Mouse (Mus musculus): ENCODE results near the gene Ndufb11. TPM values are rescaled to one million over a fixed set of nuclear protein-coding genes. Genes with fewer than 3 reads are reported as not detected.

Gene Ndufb11
- polyA plus RNA-seq, 1 experiment from 2014 or later: 248 TPM

GRCm38 (mm10) chrX:20638141-20638540 is 20.7 kb upstream of the Ndufb11 start:
- no peak for ATAC-seq (ENCODE audit: low read depth)
- H3K9me3 ChIP-seq (ENCODE audit: control insufficient read depth, low read length): no peaks in the 10 kb centered on the region
- no peak overlapping the region for H3K9ac ChIP-seq (replicated peaks; ENCODE audit: low read depth, low read length)
- H3K27ac ChIP-seq (ENCODE audit: low read depth, low read length): no peak overlapping the region
- no peak overlapping the region for H3K4me3 ChIP-seq (ENCODE audit: low read depth, low read length)
- 90% methylated on average over 2 of the region's 2 CpGs for WGBS
- H3K4me2 ChIP-seq (ENCODE audit: low read depth, low read length): no peak overlapping the region
- no peaks in the 10 kb centered on the region for H3K27me3 ChIP-seq (ENCODE audit: control insufficient read depth, insufficient read depth, low read length)
- H3K4me1 ChIP-seq (ENCODE audit: control insufficient read depth, insufficient read depth, low read length): no peaks in the 10 kb centered on the region
- peaks cover 4% of the 10 kb centered on the region; the same call in 1 of the 2 replicates for H3K36me3 ChIP-seq (ENCODE audit: control insufficient read depth, insufficient read depth, low read length)

DNA sequence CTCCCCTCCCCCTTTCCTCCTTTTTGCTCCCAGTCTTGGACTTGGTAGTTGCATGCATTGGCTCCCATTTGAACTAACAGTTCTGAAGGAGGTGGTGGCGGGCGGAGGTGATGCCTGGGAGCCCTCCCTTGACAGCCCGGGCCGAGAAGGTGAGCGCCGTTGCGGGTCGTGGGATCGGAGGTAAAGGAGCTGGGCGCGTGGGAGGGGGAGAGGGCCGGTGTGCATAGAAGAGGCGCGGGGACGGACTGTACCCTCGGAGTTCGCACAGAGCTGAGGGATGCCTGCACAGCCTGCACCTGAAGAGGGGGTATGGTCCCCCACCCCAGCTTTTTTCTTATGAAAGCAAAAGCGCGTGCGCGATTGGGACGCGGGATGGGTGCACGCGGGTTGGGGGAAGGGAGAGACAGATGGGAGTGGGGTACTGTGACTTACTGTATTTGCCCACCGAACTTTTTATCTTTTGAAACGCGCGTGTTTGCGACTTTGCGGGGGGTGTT is 532 bp upstream of the Ndufb11 start:
- Histone ChIP-seq H3K4me1 (ENCODE audit: control insufficient read depth, insufficient read depth, low read length) (no peaks in the 10 kb centered on the region; the same call in 1 of the 2 replicates), H3K36me3 (ENCODE audit: control insufficient read depth, insufficient read depth, low read length) (no peaks in the 10 kb centered on the region), H3K4me2 (ENCODE audit: low read depth, low read length) (peak overlapping the region; percentile 57), H3K27me3 (ENCODE audit: control insufficient read depth, insufficient read depth, low read length) (no peaks in the 10 kb centered on the region), H3K4me3 (ENCODE audit: low read depth, low read length) (peak overlapping the region; percentile 45), H3K9me3 (ENCODE audit: control insufficient read depth, low read length) (no peaks in the 10 kb centered on the region), H3K9ac (replicated peaks; ENCODE audit: low read depth, low read length) (peak overlapping the region; percentile 48), H3K27ac (ENCODE audit: low read depth, low read length) (peak overlapping the region; percentile 85)
- 20% methylated on average over 31 of the region's 31 CpGs for WGBS
- peak; percentile 65 for ATAC-seq (ENCODE audit: low read depth)

DNA sequence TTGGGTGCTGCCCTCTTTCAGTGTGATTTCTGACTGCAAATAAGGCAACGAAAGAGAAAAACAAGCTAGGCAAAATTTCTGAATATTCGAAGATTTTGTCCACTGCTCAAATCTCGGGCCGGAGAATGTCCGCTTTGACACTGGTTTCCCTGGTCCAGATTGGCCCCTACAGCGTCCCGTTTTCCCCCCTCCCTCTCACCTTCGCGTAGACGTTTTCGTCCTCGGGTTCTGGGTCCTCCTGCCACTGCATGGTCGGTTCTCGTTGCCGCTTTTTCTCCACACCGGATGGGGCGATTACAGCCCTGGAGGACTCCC is 601 bp downstream of the Ndufb11 start:
- Histone ChIP-seq H3K4me2 (ENCODE audit: low read depth, low read length) (peak overlapping the region; percentile 39), H3K4me3 (ENCODE audit: low read depth, low read length) (peak overlapping the region; percentile 45), H3K36me3 (ENCODE audit: control insufficient read depth, insufficient read depth, low read length) (no peaks in the 10 kb centered on the region), H3K4me1 (ENCODE audit: control insufficient read depth, insufficient read depth, low read length) (no peaks in the 10 kb centered on the region; the same call in 1 of the 2 replicates), H3K9ac (replicated peaks; ENCODE audit: low read depth, low read length) (peak overlapping the region; percentile 44; the same call in 1 of the 2 replicates), H3K27me3 (ENCODE audit: control insufficient read depth, insufficient read depth, low read length) (no peaks in the 10 kb centered on the region), H3K27ac (ENCODE audit: low read depth, low read length) (peak overlapping the region; percentile 81), H3K9me3 (ENCODE audit: control insufficient read depth, low read length) (no peaks in the 10 kb centered on the region)
- WGBS: 21% methylated on average over 17 of the region's 17 CpGs
- ATAC-seq (ENCODE audit: low read depth): no peak

GRCm38 (mm10) chrX:20608500-20608899 is 8.9 kb downstream of the Ndufb11 start:
- H3K36me3 ChIP-seq (ENCODE audit: control insufficient read depth, insufficient read depth, low read length): no peaks in the 10 kb centered on the region
- H3K27me3 ChIP-seq (ENCODE audit: control insufficient read depth, insufficient read depth, low read length): no peaks in the 10 kb centered on the region
- no peak overlapping the region for H3K4me3 ChIP-seq (ENCODE audit: low read depth, low read length)
- no peaks in the 10 kb centered on the region for H3K4me1 ChIP-seq (ENCODE audit: control insufficient read depth, insufficient read depth, low read length)
- no peak for ATAC-seq (ENCODE audit: low read depth)
- H3K27ac ChIP-seq (ENCODE audit: low read depth, low read length): no peak overlapping the region
- H3K9me3 ChIP-seq (ENCODE audit: control insufficient read depth, low read length): no peaks in the 10 kb centered on the region
- no peak overlapping the region for H3K4me2 ChIP-seq (ENCODE audit: low read depth, low read length)
- WGBS: 89% methylated on average over 4 of the region's 4 CpGs
- H3K9ac ChIP-seq (replicated peaks; ENCODE audit: low read depth, low read length): no peak overlapping the region

DNA sequence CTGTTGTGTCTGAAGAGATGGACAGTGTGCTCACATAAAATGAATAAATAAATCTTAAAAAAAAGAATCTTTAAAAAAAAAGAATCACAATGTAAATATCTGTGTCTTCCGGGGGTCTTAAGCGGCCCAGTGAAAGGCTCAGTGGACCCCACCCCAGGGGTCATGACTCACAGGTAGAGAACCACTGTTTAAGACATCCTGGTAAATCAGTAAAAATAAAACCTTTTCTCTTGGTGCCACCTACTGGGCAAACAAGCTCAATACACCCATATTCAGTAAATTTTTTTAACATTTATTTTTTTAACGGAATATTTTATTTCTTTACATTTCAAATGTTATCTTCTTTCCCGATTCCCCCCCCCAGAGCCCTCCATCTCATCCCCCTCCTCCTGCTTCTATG is 29.5 kb downstream of the Ndufb11 start:
- Histone ChIP-seq H3K4me3 (ENCODE audit: low read depth, low read length) (no peak overlapping the region), H3K4me2 (ENCODE audit: low read depth, low read length) (no peak overlapping the region), H3K9me3 (ENCODE audit: control insufficient read depth, low read length) (no peaks in the 10 kb centered on the region), H3K27ac (ENCODE audit: low read depth, low read length) (no peak overlapping the region), H3K4me1 (ENCODE audit: control insufficient read depth, insufficient read depth, low read length) (no peaks in the 10 kb centered on the region), H3K9ac (replicated peaks; ENCODE audit: low read depth, low read length) (no peak overlapping the region), H3K27me3 (ENCODE audit: control insufficient read depth, insufficient read depth, low read length) (no peaks in the 10 kb centered on the region), H3K36me3 (ENCODE audit: control insufficient read depth, insufficient read depth, low read length) (no peaks in the 10 kb centered on the region)
- 20% methylated on average over 4 of the region's 4 CpGs for WGBS
- no peak for ATAC-seq (ENCODE audit: low read depth)

GRCm38 (mm10) chrX:20573927-20574326 is 43.5 kb downstream of the Ndufb11 start:
- no peak for ATAC-seq (ENCODE audit: low read depth)
- WGBS: 91% methylated on average over 4 of the region's 4 CpGs
- no peak overlapping the region for H3K4me3 ChIP-seq (ENCODE audit: low read depth, low read length)
- no peak overlapping the region for H3K4me2 ChIP-seq (ENCODE audit: low read depth, low read length)
- H3K4me1 ChIP-seq (ENCODE audit: control insufficient read depth, insufficient read depth, low read length): no peaks in the 10 kb centered on the region
- H3K9ac ChIP-seq (replicated peaks; ENCODE audit: low read depth, low read length): no peak overlapping the region
- no peaks in the 10 kb centered on the region for H3K27me3 ChIP-seq (ENCODE audit: control insufficient read depth, insufficient read depth, low read length)
- no peaks in the 10 kb centered on the region for H3K9me3 ChIP-seq (ENCODE audit: control insufficient read depth, low read length)
- H3K27ac ChIP-seq (ENCODE audit: low read depth, low read length): no peak overlapping the region
- H3K36me3 ChIP-seq (ENCODE audit: control insufficient read depth, insufficient read depth, low read length): no peaks in the 10 kb centered on the region

- Histone ChIP-seq H3K27ac (ENCODE audit: low read depth, low read length) (no peak overlapping the region), H3K4me2 (ENCODE audit: low read depth, low read length) (no peak overlapping the region), H3K4me1 (ENCODE audit: control insufficient read depth, insufficient read depth, low read length) (no peaks in the 10 kb centered on the region), H3K27me3 (ENCODE audit: control insufficient read depth, insufficient read depth, low read length) (no peaks in the 10 kb centered on the region), H3K9ac (replicated peaks; ENCODE audit: low read depth, low read length) (no peak overlapping the region), H3K9me3 (ENCODE audit: control insufficient read depth, low read length) (no peaks in the 10 kb centered on the region), H3K4me3 (ENCODE audit: low read depth, low read length) (no peak overlapping the region), H3K36me3 (ENCODE audit: control insufficient read depth, insufficient read depth, low read length) (no peaks in the 10 kb centered on the region)
- WGBS: 84% methylated on average over 9 of the region's 9 CpGs
- no peak for ATAC-seq (ENCODE audit: low read depth)
Observed at GRCm38 (mm10) chrX:20572683-20573082, 44.7 kb downstream of the Ndufb11 start.

GRCm38 (mm10) chrX:20571024-20571423 is 46.4 kb downstream of the Ndufb11 start:
- no peak overlapping the region for H3K27ac ChIP-seq (ENCODE audit: low read depth, low read length)
- H3K4me1 ChIP-seq (ENCODE audit: control insufficient read depth, insufficient read depth, low read length): no peaks in the 10 kb centered on the region
- H3K9me3 ChIP-seq (ENCODE audit: control insufficient read depth, low read length): no peaks in the 10 kb centered on the region
- WGBS: 58% methylated on average over 2 of the region's 2 CpGs
- ATAC-seq (ENCODE audit: low read depth): no peak; the same call in 1 of the 2 replicates
- H3K4me3 ChIP-seq (ENCODE audit: low read depth, low read length): no peak overlapping the region
- H3K4me2 ChIP-seq (ENCODE audit: low read depth, low read length): no peak overlapping the region
- no peaks in the 10 kb centered on the region for H3K27me3 ChIP-seq (ENCODE audit: control insufficient read depth, insufficient read depth, low read length)
- H3K9ac ChIP-seq (replicated peaks; ENCODE audit: low read depth, low read length): no peak overlapping the region
- no peaks in the 10 kb centered on the region for H3K36me3 ChIP-seq (ENCODE audit: control insufficient read depth, insufficient read depth, low read length)

All from neural tube, embryonic 14.5 days (tissue).